Mouse (Mus musculus): ENCODE results near the gene Rufy2. TPM values are rescaled to one million over a fixed set of nuclear protein-coding genes. Genes with fewer than 3 reads are reported as not detected.

The Rufy2 gene
- 59.9 and 60.3 TPM in 2 replicates for polyA plus RNA-seq (2014; fragmentation: Nextera tagmentation; extraction: Ambion mirVana)

- peak; percentile 94 for ATAC-seq (ENCODE audit: low FRiP score, low TSS enrichment)
- Histone ChIP-seq H3K27ac (replicated peaks; ENCODE audit: low read depth, low read length) (peak within 1 kb of the TSS; percentile 91), H3K4me1 (ENCODE audit: control insufficient read depth, insufficient read depth, low read length) (peaks cover 15% of the 10 kb centered on the region; the same call in 1 of the 2 replicates), H3K9ac (replicated peaks; ENCODE audit: low read length) (peak within 1 kb of the TSS; percentile 98), H3K36me3 (ENCODE audit: control insufficient read depth, insufficient read depth, low read length) (peaks cover 31% of the 10 kb centered on the region), H3K4me2 (ENCODE audit: low read length) (peak within 1 kb of the TSS; percentile 64), H3K9me3 (ENCODE audit: control insufficient read depth, low read length) (no peaks in the 10 kb centered on the region), H3K4me3 (replicated peaks; ENCODE audit: low read depth, low read length) (peak within 1 kb of the TSS; percentile 97), H3K27me3 (ENCODE audit: control insufficient read depth, insufficient read depth, low read length) (no peaks in the 10 kb centered on the region)
- DNase-seq = peak; percentile 94
- WGBS = under 1% methylated on average over 77 of the region's 77 CpGs
Observed at GRCm38 (mm10) chr10:62980039-62980954, at the start of gene Rufy2. TSS of gene Rufy2 (plus strand) at chr10:62980223.

- no peaks in the 10 kb centered on the region for H3K9me3 ChIP-seq (ENCODE audit: control insufficient read depth, low read length)
- H3K27ac ChIP-seq (replicated peaks; ENCODE audit: low read depth, low read length) = no peak overlapping the region
- H3K4me2 ChIP-seq (ENCODE audit: low read length) = no peak overlapping the region
- no peaks in the 10 kb centered on the region for H3K27me3 ChIP-seq (ENCODE audit: control insufficient read depth, insufficient read depth, low read length)
- WGBS = 93% methylated on average over 1 of the region's 1 CpGs
- DNase-seq (no peak), ATAC-seq (ENCODE audit: low FRiP score, low TSS enrichment) (no peak)
- no peak overlapping the region for H3K9ac ChIP-seq (replicated peaks; ENCODE audit: low read length)
- no peaks in the 10 kb centered on the region for H3K4me1 ChIP-seq (ENCODE audit: control insufficient read depth, insufficient read depth, low read length)
- peaks cover 59% of the 10 kb centered on the region for H3K36me3 ChIP-seq (ENCODE audit: control insufficient read depth, insufficient read depth, low read length)
- no peak overlapping the region for H3K4me3 ChIP-seq (replicated peaks; ENCODE audit: low read depth, low read length)
Observed at GRCm38 (mm10) chr10:62932381-62932780, 47.6 kb upstream of the Rufy2 start.

GRCm38 (mm10) chr10:62944975-62945580 is 34.9 kb upstream of the Rufy2 start:
- DNase-seq (no peak), ATAC-seq (ENCODE audit: low FRiP score, low TSS enrichment) (no peak)
- Histone ChIP-seq H3K36me3 (ENCODE audit: control insufficient read depth, insufficient read depth, low read length) (peaks cover 41% of the 10 kb centered on the region), H3K27ac (replicated peaks; ENCODE audit: low read depth, low read length) (no peak overlapping the region), H3K27me3 (ENCODE audit: control insufficient read depth, insufficient read depth, low read length) (no peaks in the 10 kb centered on the region), H3K9me3 (ENCODE audit: control insufficient read depth, low read length) (no peaks in the 10 kb centered on the region), H3K4me1 (ENCODE audit: control insufficient read depth, insufficient read depth, low read length) (no peaks in the 10 kb centered on the region), H3K4me3 (replicated peaks; ENCODE audit: low read depth, low read length) (no peak overlapping the region), H3K9ac (replicated peaks; ENCODE audit: low read length) (no peak overlapping the region), H3K4me2 (ENCODE audit: low read length) (no peak overlapping the region)
- 90% methylated on average over 10 of the region's 10 CpGs for WGBS

GRCm38 (mm10) chr10:62946738-62947471 is 33.1 kb upstream of the Rufy2 start, which contains the start of gene Dna2:
TSS of gene Dna2 (plus strand) at chr10:62947026.
- H3K4me2 ChIP-seq (ENCODE audit: low read length) = peak within 1 kb of the TSS; percentile 79
- DNase-seq (peak; percentile 94), ATAC-seq (ENCODE audit: low FRiP score, low TSS enrichment) (peak; percentile 88)
- peaks cover 33% of the 10 kb centered on the region for H3K36me3 ChIP-seq (ENCODE audit: control insufficient read depth, insufficient read depth, low read length)
- H3K4me1 ChIP-seq (ENCODE audit: control insufficient read depth, insufficient read depth, low read length) = no peaks in the 10 kb centered on the region
- H3K27ac ChIP-seq (replicated peaks; ENCODE audit: low read depth, low read length) = peak within 1 kb of the TSS; percentile 84
- no peaks in the 10 kb centered on the region for H3K9me3 ChIP-seq (ENCODE audit: control insufficient read depth, low read length)
- H3K27me3 ChIP-seq (ENCODE audit: control insufficient read depth, insufficient read depth, low read length) = no peaks in the 10 kb centered on the region
- H3K4me3 ChIP-seq (replicated peaks; ENCODE audit: low read depth, low read length) = peak within 1 kb of the TSS; percentile 65
- under 1% methylated on average over 68 of the region's 68 CpGs for WGBS
- peak within 1 kb of the TSS; percentile 72 for H3K9ac ChIP-seq (replicated peaks; ENCODE audit: low read length)

- no peak overlapping the region for H3K4me2 ChIP-seq (ENCODE audit: low read length)
- H3K36me3 ChIP-seq (ENCODE audit: control insufficient read depth, insufficient read depth, low read length) = peaks cover 17% of the 10 kb centered on the region
- DNase-seq = no peak
- no peak overlapping the region for H3K4me3 ChIP-seq (replicated peaks; ENCODE audit: low read depth, low read length)
- ATAC-seq (ENCODE audit: low FRiP score, low TSS enrichment) = no peak
- H3K4me1 ChIP-seq (ENCODE audit: control insufficient read depth, insufficient read depth, low read length) = no peaks in the 10 kb centered on the region
- H3K27me3 ChIP-seq (ENCODE audit: control insufficient read depth, insufficient read depth, low read length) = no peaks in the 10 kb centered on the region
- no peak overlapping the region for H3K9ac ChIP-seq (replicated peaks; ENCODE audit: low read length)
- H3K27ac ChIP-seq (replicated peaks; ENCODE audit: low read depth, low read length) = no peak overlapping the region
- WGBS = 98% methylated on average over 7 of the region's 7 CpGs
- no peaks in the 10 kb centered on the region for H3K9me3 ChIP-seq (ENCODE audit: control insufficient read depth, low read length)
Observed at GRCm38 (mm10) chr10:62948551-62948950, 31.5 kb upstream of the Rufy2 start.

GRCm38 (mm10) chr10:62963956-62964355 is 16.1 kb upstream of the Rufy2 start:
- H3K36me3 ChIP-seq (ENCODE audit: control insufficient read depth, insufficient read depth, low read length) = peaks cover 78% of the 10 kb centered on the region

GRCm38 (mm10) chr10:62965796-62966195 is 14.2 kb upstream of the Rufy2 start:
- WGBS = 97% methylated on average over 11 of the region's 11 CpGs
- Histone ChIP-seq H3K4me3 (replicated peaks; ENCODE audit: low read depth, low read length) (no peak overlapping the region), H3K4me2 (ENCODE audit: low read length) (no peak overlapping the region), H3K9ac (replicated peaks; ENCODE audit: low read length) (no peak overlapping the region), H3K27ac (replicated peaks; ENCODE audit: low read depth, low read length) (no peak overlapping the region), H3K36me3 (ENCODE audit: control insufficient read depth, insufficient read depth, low read length) (peaks cover 76% of the 10 kb centered on the region), H3K27me3 (ENCODE audit: control insufficient read depth, insufficient read depth, low read length) (no peaks in the 10 kb centered on the region), H3K4me1 (ENCODE audit: control insufficient read depth, insufficient read depth, low read length) (no peaks in the 10 kb centered on the region), H3K9me3 (ENCODE audit: control insufficient read depth, low read length) (no peaks in the 10 kb centered on the region)
- DNase-seq (no peak), ATAC-seq (ENCODE audit: low FRiP score, low TSS enrichment) (no peak)

More at GRCm38 (mm10) chr10:62963956-62964355, 16.1 kb upstream of the Rufy2 start:
- H3K9me3 ChIP-seq (ENCODE audit: control insufficient read depth, low read length) = no peaks in the 10 kb centered on the region
- no peak for ATAC-seq (ENCODE audit: low FRiP score, low TSS enrichment)
- no peak overlapping the region for H3K9ac ChIP-seq (replicated peaks; ENCODE audit: low read length)
- no peaks in the 10 kb centered on the region for H3K27me3 ChIP-seq (ENCODE audit: control insufficient read depth, insufficient read depth, low read length)
- 96% methylated on average over 7 of the region's 7 CpGs for WGBS
- no peaks in the 10 kb centered on the region for H3K4me1 ChIP-seq (ENCODE audit: control insufficient read depth, insufficient read depth, low read length)
- no peak for DNase-seq
- no peak overlapping the region for H3K4me3 ChIP-seq (replicated peaks; ENCODE audit: low read depth, low read length)
- no peak overlapping the region for H3K27ac ChIP-seq (replicated peaks; ENCODE audit: low read depth, low read length)
- no peak overlapping the region for H3K4me2 ChIP-seq (ENCODE audit: low read length)

GRCm38 (mm10) chr10:62966291-62966690 is 13.7 kb upstream of the Rufy2 start:
- no peak for ATAC-seq (ENCODE audit: low FRiP score, low TSS enrichment)

More at GRCm38 (mm10) chr10:62966291-62966690, 13.7 kb upstream of the Rufy2 start:
- Histone ChIP-seq H3K4me2 (ENCODE audit: low read length) (no peak overlapping the region), H3K4me3 (replicated peaks; ENCODE audit: low read depth, low read length) (no peak overlapping the region), H3K9me3 (ENCODE audit: control insufficient read depth, low read length) (no peaks in the 10 kb centered on the region), H3K4me1 (ENCODE audit: control insufficient read depth, insufficient read depth, low read length) (no peaks in the 10 kb centered on the region), H3K27me3 (ENCODE audit: control insufficient read depth, insufficient read depth, low read length) (no peaks in the 10 kb centered on the region), H3K27ac (replicated peaks; ENCODE audit: low read depth, low read length) (no peak overlapping the region), H3K36me3 (ENCODE audit: control insufficient read depth, insufficient read depth, low read length) (peaks cover 73% of the 10 kb centered on the region), H3K9ac (replicated peaks; ENCODE audit: low read length) (no peak overlapping the region)
- no peak for DNase-seq
- 96% methylated on average over 15 of the region's 15 CpGs for WGBS
